8 mouse cellular contexts compared by ENCODE assay signal in the genomic region with DNA sequence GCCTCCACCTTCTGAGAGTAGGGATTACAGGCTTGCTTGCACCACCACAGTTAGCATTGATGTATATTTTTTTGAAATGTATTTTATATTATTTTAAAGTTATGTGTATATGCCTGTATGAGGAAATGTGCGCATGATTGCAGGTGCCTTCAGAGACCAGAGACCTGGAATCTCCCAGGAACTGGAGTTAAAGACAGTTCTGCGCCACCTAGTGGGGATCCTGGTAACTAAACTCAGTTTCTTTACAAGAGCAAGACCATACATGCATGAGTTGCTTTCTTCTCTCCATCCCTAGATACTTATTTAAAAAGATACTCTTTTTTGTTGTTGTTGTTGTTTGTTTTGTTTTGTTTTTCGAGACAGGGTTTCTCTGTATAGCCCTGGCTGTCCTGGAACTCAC. TPM values are rescaled to one million over a fixed set of nuclear protein-coding genes. Genes with fewer than 3 reads are reported as not detected.
DNase-seq lines count a peak whose midpoint lies in the region; ATAC-seq and TF ChIP-seq lines count a peak whose summit lies in the region.

No protein-coding gene starts in this region.

- H3K4me3 ChIP-seq in midbrain, embryonic 10.5 days: no peak overlapping the region
- H3K4me3 ChIP-seq in midbrain, embryonic 13.5 days (replicated peaks): no peak overlapping the region
- H3K4me3 ChIP-seq in bone marrow, adult 2 months (replicated peaks; ENCODE audit: control insufficient read depth, low read depth, low read length): no peak overlapping the region
- H3K4me3 ChIP-seq in liver, postnatal 0 days (ENCODE audit: low read depth, low read length): no peak overlapping the region

- no peak overlapping the region for H3K27ac ChIP-seq in midbrain, embryonic 10.5 days (replicated peaks)
- H3K27ac ChIP-seq in midbrain, embryonic 13.5 days: no peak overlapping the region
- H3K27ac ChIP-seq in bone marrow, adult 2 months (ENCODE audit: control insufficient read depth, insufficient read depth, low read depth, low read length, poor library complexity): no peak overlapping the region
- H3K27ac ChIP-seq in liver, postnatal 0 days (ENCODE audit: low read depth): no peak overlapping the region

- TF ChIP-seq EP300 in liver, postnatal 0 days (IDR thresholded peaks at IDR 0.05; ENCODE audit: low read depth): no peak

- no peak for ATAC-seq in midbrain, embryonic 13.5 days
- ATAC-seq in liver, postnatal 0 days: no peak

- peak; percentile 43; the same call in 1 of the 2 replicates for TF ChIP-seq CTCF in bone marrow, adult 2 months (IDR thresholded peaks at IDR 0.05; ENCODE audit: control insufficient read depth, insufficient read depth, low read length)
- TF ChIP-seq CTCF in liver, postnatal 0 days (IDR thresholded peaks at IDR 0.05; ENCODE audit: low read depth): peak; percentile 81

- no peaks in the 10 kb centered on the region for H3K27me3 ChIP-seq in midbrain, embryonic 10.5 days (ENCODE audit: low read depth, poor library complexity, severe bottlenecking)
- H3K27me3 ChIP-seq in midbrain, embryonic 13.5 days: no peaks in the 10 kb centered on the region
- no peaks in the 10 kb centered on the region for H3K27me3 ChIP-seq in liver, postnatal 0 days (ENCODE audit: insufficient read depth, low read length)

- no peaks in the 10 kb centered on the region for H3K36me3 ChIP-seq in midbrain, embryonic 10.5 days
- H3K36me3 ChIP-seq in midbrain, embryonic 13.5 days: no peaks in the 10 kb centered on the region
- no peaks in the 10 kb centered on the region for H3K36me3 ChIP-seq in liver, postnatal 0 days (replicated peaks; ENCODE audit: insufficient read depth, low read length)

- DNase-seq in cerebellum, adult 11 months: peak; percentile 56
- DNase-seq in cerebellum, adult 11-12 months: no peak
- DNase-seq in midbrain, embryonic 10.5 days (ENCODE audit: low spot score): peak; percentile 62
- peak; percentile 80 for DNase-seq in forelimb bud, embryonic 11.5 days (ENCODE audit: low read depth, low spot score)
- DNase-seq in liver, postnatal 0 days: peak; percentile 76
- DNase-seq in spleen, postnatal 10 days (ENCODE audit: low spot score in 2 of 2): peak; percentile 56 to 83

- no peak overlapping the region for H3K4me2 ChIP-seq in midbrain, embryonic 13.5 days (replicated peaks)
- no peak overlapping the region for H3K4me2 ChIP-seq in liver, postnatal 0 days (ENCODE audit: low read depth, low read length)

- H3K9me3 ChIP-seq in midbrain, embryonic 10.5 days (replicated peaks): no peaks in the 10 kb centered on the region
- no peaks in the 10 kb centered on the region for H3K9me3 ChIP-seq in midbrain, embryonic 13.5 days
- H3K9me3 ChIP-seq in liver, postnatal 0 days (ENCODE audit: low read length): no peaks in the 10 kb centered on the region

- WGBS in midbrain, embryonic 10.5 days: 23% methylated on average over 3 of the region's 3 CpGs
- WGBS in midbrain, embryonic 13.5 days: 19% methylated on average over 3 of the region's 3 CpGs
- WGBS in bone marrow, adult 2 months: 33% methylated on average over 3 of the region's 3 CpGs
- 17% methylated on average over 3 of the region's 3 CpGs for WGBS in liver, postnatal 0 days (ENCODE audit: insufficient replicate concordance)

- H3K9ac ChIP-seq in midbrain, embryonic 13.5 days (replicated peaks): no peak overlapping the region
- no peak overlapping the region for H3K9ac ChIP-seq in liver, postnatal 0 days (replicated peaks)

- TF ChIP-seq POLR2A in bone marrow, adult 2 months (IDR thresholded peaks at IDR 0.05; ENCODE audit: borderline replicate concordance, control insufficient read depth, low read depth, low read length): no peak

- peaks cover 10% of the 10 kb centered on the region for H3K4me1 ChIP-seq in midbrain, embryonic 10.5 days
- H3K4me1 ChIP-seq in midbrain, embryonic 13.5 days (replicated peaks): peaks cover 6% of the 10 kb centered on the region
- peaks cover 7% of the 10 kb centered on the region for H3K4me1 ChIP-seq in bone marrow, adult 2 months (ENCODE audit: control insufficient read depth, insufficient read depth, low read length)
- H3K4me1 ChIP-seq in liver, postnatal 0 days (ENCODE audit: insufficient read depth): peaks cover 4% of the 10 kb centered on the region

RNA-seq across cellular contexts. Expression of gene Ggcx, which starts 4.5 kb away (rescaled TPM):
- 15.3 and 21.5 TPM in 2 replicates for polyA plus RNA-seq in midbrain, embryonic 10.5 days (2016; fragmentation: Nextera tagmentation; extraction: Ambion mirVana)
- 14.4 and 18.7 TPM in 2 replicates for polyA plus RNA-seq in midbrain, embryonic 13.5 days (2015; fragmentation: Nextera tagmentation; extraction: Ambion mirVana)
- polyA plus RNA-seq in bone marrow, adult 2 months (2011; ENCODE audit: insufficient read depth, insufficient read length, low replicate concordance, missing spikeins): 2.6 and 8.1 TPM in 2 replicates
- 16.2 and 20.7 TPM in 2 replicates for polyA plus RNA-seq in liver, postnatal 0 days (2015; fragmentation: Nextera tagmentation; extraction: Ambion mirVana)

RNA-seq across cellular contexts. Expression of gene Vamp8, which starts 19.1 kb away (rescaled TPM):
- polyA plus RNA-seq in midbrain, embryonic 10.5 days (2016; fragmentation: Nextera tagmentation; extraction: Ambion mirVana): 35.7 and 35.8 TPM in 2 replicates
- polyA plus RNA-seq in midbrain, embryonic 13.5 days (2015; fragmentation: Nextera tagmentation; extraction: Ambion mirVana): 21.7 and 21.9 TPM in 2 replicates
- 483 and 542 TPM in 2 replicates for polyA plus RNA-seq in bone marrow, adult 2 months (2011; ENCODE audit: insufficient read depth, insufficient read length, low replicate concordance, missing spikeins)
- polyA plus RNA-seq in liver, postnatal 0 days (2015; fragmentation: Nextera tagmentation; extraction: Ambion mirVana): 263 and 277 TPM in 2 replicates

RNA-seq across cellular contexts. Expression of gene Vamp5, which starts 29.3 kb away (rescaled TPM):
- 12.0 and 12.9 TPM in 2 replicates for polyA plus RNA-seq in midbrain, embryonic 10.5 days (2016; fragmentation: Nextera tagmentation; extraction: Ambion mirVana)
- polyA plus RNA-seq in midbrain, embryonic 13.5 days (2015; fragmentation: Nextera tagmentation; extraction: Ambion mirVana): 14.5 and 15.9 TPM in 2 replicates
- 80.8 and 96.2 TPM in 2 replicates for polyA plus RNA-seq in bone marrow, adult 2 months (2011; ENCODE audit: insufficient read depth, insufficient read length, low replicate concordance, missing spikeins)
- 50.8 and 53.1 TPM in 2 replicates for polyA plus RNA-seq in liver, postnatal 0 days (2015; fragmentation: Nextera tagmentation; extraction: Ambion mirVana)

RNA-seq across cellular contexts. Expression of gene Mat2a, which starts 29.8 kb away (rescaled TPM):
- polyA plus RNA-seq in midbrain, embryonic 10.5 days (2016; fragmentation: Nextera tagmentation; extraction: Ambion mirVana): 431 and 439 TPM in 2 replicates
- 439 and 454 TPM in 2 replicates for polyA plus RNA-seq in midbrain, embryonic 13.5 days (2015; fragmentation: Nextera tagmentation; extraction: Ambion mirVana)
- 69.9 and 85.8 TPM in 2 replicates for polyA plus RNA-seq in bone marrow, adult 2 months (2011; ENCODE audit: insufficient read depth, insufficient read length, low replicate concordance, missing spikeins)
- polyA plus RNA-seq in liver, postnatal 0 days (2015; fragmentation: Nextera tagmentation; extraction: Ambion mirVana): 111 and 138 TPM in 2 replicates

RNA-seq across cellular contexts. Expression of gene Rnf181, which starts 42.8 kb away (rescaled TPM):
- polyA plus RNA-seq in midbrain, embryonic 10.5 days (2016; fragmentation: Nextera tagmentation; extraction: Ambion mirVana): 106 and 111 TPM in 2 replicates
- 127 and 132 TPM in 2 replicates for polyA plus RNA-seq in midbrain, embryonic 13.5 days (2015; fragmentation: Nextera tagmentation; extraction: Ambion mirVana)
- 62.6 and 104 TPM in 2 replicates for polyA plus RNA-seq in bone marrow, adult 2 months (2011; ENCODE audit: insufficient read depth, insufficient read length, low replicate concordance, missing spikeins)
- polyA plus RNA-seq in liver, postnatal 0 days (2015; fragmentation: Nextera tagmentation; extraction: Ambion mirVana): 61.0 and 63.2 TPM in 2 replicates
